Mouse (Mus musculus) frontal cortex, postnatal 10 days (tissue): ENCODE measurements around the gene Sash3.

Experiments used
- DNase-seq, 2 experiments: peaks; one replicate each; pipeline ENCODE4 v3.0.0; 2022; ENCODE audit warnings: low spot score in 2 of 2, mixed read lengths in 1 of 2

Gene Sash3

DNA sequence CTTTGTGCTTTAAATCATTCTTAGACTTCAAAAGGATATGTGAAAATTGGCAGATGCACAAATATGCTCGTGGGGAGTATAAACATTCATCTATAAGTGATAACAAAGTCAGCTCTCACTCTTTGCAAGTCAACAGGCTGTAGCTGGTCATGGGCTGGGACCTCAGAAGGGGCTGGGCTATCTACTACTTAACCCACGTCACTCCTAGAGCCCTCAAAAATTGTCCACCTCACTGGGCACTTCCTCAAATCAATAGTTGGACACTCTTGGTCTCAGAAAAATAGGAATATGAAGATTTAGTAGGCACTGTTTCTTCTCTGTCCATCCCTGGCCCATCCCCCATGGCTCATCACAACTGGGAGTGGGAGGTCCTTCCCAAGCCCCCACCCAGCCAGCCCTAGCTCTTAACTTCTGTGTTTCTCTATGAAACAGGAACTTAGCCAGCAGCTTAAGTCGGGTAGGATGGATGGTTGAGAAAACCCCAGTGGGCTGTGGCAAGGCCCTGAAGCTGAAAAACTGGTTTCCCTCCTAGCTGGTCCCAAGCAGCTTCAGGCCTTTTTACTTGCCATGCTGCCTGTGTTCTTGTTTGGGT is 5.9 kb upstream of the Sash3 start:
- no peak for DNase-seq

DNA sequence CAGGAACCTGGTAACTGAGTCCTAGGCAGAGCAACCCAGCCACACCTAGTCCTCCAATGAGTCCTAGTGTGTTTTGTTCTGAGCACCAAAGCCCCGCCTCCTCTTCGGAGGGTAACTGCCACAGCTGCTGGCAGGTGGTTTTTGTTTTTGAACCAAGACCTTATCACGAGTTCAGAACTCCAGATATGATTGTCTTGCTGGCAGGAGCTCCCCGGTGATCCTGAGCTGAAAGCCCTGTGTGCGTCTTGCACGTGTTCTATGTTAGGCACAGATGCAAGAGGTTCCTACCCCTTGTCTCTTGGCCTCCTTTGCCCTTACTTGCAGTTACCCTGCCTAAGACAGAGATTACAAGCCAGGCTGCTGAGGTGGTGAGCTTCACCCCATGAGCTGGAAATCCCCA is 4.8 kb upstream of the Sash3 start:
- DNase-seq: no peak

DNA sequence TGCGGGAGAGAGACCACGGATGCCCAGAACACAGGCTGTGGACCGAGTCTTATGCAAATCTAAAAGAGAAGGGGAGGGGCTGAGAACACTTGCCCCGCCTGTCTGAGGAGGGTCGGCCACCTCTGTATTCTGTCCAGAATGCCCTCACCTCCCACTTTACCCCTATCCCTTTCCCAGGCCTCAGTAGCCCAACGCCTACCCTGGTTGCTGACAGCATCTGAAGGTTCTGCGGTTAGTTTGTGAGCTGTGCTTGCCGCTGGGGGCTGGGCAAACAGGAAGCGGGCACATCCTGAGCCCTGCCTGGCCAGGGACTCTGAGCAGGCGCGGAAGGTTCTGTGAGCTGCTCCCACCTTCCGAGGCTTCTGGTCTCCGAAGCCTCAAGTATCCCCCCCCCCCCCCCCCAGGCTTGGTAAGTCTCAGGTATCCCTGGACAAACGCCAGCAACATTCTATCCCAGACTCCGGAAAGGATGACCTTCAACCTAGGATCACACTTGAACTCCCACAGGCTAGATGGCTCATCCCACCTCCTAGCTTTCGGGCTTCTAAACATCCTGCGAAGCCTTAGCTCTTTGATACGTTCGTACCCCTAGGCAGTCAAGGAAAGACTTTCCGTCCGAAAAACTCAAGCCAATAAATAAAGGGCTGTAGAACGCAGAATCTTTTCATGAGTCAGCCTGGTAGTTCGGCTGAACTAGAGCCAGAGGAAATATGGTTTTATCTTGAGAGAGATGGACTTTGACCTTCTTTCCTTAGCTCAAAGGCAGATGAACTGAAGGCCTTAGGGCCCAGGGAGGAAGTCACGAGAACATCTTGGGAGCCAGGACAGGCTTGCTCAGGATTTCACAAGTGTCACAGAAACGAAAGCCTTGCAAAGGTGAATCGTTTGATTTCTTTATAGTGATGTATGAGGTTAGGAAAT is 2.6 kb upstream of the Sash3 start:
- DNase-seq: no peak

DNA sequence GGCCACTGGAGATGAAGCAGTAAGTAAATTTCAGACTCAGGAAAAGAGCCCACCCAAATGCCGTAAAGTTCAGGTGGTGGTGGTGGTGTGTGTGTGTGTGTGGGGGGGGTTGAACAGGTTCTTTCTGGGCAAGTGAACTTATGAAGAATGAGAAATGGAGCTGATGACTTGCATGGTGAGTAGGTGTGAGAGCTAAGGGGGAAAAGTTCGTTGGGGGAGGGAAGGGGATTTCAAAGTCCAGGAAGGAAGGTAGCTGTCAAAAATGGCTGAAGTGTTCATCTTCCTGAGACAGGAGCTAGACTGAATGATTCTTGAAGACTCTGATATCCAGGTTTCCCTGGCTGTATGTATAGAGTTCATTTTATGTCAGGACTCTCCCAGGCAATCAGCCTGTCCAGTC is 990 bp downstream of the Sash3 start:
- no peak for DNase-seq

DNA sequence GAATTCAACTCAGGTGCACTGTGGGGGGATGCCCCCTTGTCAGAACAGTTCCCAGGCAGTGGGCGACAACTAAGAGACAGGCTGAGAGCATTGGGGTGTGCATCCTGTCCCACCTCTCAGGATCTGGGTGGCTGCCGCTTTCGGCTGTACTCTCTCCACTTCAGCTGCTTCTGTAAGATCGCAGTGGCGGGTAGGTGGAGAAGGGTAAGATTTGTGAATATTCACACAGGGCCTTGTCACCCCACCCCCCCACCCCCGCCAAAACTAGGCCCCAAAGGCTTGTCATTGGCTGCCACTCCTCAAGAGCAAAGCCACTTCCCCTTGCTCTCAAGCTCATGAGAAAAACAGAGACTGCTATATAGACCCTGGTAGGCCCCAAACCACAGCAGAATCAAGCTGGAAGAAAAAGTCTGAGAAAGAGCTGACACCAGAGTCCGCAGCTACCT is 1.5 kb downstream of the Sash3 start:
- no peak for DNase-seq

DNA sequence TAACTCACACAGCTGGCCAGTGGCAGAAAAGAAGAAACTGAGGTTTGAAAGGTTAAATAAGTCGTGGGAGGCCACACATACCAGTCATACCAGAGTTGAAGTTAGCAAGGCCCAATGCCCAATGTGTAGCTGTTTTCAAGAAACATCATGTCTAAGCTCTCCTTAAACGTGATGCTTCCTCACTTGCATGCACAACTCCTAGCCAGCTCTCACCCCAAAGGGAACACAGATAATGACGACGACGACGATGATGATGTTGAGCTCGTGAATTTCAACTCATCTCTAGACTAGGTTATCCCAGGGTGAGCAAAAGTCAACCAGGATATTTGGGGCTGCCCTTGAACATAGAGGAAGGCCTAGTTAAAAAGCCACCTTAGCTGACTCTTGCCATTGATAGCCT is 5.9 kb downstream of the Sash3 start:
- no peak for DNase-seq

DNA sequence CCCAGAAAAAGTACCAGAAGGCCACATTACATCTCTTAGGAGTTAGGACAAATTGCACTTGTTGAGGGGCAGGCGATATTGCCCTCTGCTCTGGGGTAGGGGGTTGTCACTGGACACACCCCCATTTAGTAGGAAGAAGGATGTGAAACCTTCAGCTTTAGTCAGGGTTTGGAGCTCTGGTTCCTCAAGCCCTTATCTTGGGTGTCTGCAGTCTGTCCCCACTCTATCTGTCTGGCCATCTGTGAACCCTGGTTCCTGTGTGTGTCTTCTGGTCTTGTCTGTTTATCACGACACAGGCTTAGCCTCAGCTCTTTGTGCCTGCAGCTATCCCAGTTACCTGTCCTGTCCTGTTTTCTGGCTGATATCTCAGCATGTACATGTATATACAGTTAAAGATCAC is 7.2 kb downstream of the Sash3 start:
- DNase-seq: no peak

DNA sequence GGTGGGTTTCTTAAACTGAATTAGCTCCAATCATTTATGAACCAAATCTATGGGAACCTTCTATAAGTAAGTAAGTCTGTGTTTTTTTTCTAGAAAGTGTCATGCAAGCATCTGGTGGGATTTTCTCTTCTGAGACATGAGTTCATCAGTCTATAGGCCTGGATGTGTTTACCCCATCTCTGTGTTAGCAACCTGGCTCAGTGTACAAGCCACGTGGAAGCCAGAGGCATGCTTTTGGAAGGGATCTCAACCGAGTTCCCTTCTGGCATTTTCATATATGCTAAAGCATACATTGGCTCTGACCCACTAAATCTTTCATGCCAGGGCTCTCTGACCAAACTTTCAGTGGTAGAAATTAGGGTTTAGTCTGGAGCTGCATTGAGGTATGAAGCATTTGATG is 7.7 kb downstream of the Sash3 start:
- DNase-seq: no peak

DNA sequence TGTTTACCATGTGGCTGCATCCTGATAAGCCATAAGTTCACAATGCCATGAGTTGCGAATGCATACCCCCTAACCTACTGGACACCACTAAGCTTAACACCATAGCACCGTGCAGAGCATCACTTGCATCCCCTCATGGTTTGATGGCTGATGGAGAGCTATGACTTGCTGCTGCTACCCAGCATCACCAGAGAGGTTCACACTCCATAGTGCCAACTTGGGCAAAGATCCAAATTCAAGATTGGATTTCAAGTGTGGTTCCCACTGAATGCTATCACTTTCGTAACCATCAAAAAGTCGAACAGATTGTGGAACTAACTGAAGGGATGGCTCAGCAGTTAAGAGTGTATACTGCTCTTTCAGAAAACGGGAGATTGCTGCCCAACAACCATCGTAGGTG is 9.3 kb downstream of the Sash3 start:
- no peak for DNase-seq

DNA sequence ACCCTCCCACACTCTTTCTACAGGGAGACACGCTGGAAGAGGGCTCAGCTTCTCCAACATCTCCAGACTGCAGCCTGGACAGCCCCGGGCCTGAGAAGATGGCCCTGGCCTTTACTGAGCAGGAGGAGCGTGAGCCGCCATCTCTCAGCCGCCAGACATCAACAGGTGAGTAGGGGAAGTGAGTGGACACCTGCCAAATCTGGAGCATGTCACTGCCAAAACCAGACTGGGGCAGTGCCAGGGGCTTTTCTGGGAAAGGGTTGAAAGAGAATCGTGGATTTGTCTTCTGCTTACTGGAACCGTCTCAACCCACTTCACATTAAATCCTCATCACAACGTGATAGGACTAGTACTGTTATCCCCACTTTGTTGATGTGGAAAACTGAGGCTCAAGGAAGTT is 11.2 kb downstream of the Sash3 start:
- no peak for DNase-seq

DNA sequence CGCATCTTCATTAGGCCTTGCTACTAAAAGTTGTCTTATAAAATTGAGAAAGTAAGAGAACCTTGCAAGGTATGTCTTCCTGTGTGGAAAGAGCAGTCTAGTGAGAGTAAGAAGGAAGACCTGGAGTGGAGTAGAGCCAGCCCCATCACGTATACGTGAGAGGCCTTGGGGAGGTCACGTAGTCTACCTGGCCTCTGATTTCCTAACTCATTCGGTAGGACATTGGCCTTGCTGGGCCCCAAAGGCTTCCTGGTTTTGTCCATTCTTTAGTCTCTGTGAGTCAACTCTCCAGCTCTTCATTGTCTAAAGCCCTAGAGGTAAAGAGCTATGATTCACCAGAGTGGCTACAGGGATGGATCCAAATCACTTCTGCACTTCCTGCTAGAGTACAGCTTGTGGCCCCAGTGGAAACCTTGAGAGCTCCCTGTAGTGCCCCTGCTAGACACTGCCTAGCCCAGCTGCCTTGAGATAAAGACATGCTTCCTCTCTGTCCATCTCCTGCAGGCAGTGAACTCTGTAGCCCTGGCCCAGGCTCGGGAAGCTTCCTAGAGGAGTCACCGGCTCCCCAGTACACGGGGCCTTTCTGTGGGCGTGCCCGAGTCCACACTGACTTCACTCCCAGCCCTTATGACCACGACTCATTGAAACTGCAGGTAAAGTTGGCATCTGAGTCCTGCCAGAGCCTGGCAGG is 12.1 kb downstream of the Sash3 start:
- no peak for DNase-seq

DNA sequence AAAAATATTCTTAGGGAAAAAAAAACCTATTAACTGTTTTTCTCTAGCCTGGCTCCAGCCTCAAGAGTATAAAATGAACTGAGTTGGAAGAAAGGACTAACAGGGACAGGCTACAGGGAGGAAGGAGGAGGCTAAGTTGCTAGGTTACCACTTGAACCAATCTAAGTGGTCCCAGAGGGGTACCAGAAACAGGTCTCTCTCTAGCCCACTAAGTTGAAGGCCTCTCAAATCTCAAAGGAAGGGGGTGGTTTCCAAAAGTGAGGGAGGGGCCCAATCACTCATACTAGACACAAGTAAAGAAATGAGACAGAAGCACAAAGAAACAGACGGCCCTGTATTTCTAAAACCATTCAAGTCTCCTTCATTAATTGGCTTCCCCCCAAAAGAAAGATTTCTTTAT is 23.7 kb downstream of the Sash3 start:
- DNase-seq: no peak

DNA sequence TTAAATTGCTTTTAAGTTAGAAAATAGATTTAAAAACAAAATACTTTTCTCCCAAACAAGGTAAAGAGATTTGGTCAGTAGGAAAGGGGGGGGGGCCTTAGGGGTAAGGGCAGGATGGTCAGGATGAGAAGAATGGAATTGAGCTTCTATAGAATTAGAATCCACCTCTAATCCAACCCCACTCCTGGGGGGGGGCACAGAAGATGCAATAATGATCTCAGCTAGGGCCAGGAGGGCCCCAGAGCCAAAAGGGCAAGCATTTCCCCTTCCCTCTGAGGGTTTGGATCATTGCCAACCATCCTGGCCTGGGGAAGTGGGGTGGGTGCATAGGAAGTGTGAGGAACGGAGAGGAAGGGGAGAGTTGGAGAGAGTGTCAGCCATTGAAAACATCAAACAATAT is 24.1 kb downstream of the Sash3 start:
- no peak for DNase-seq

DNA sequence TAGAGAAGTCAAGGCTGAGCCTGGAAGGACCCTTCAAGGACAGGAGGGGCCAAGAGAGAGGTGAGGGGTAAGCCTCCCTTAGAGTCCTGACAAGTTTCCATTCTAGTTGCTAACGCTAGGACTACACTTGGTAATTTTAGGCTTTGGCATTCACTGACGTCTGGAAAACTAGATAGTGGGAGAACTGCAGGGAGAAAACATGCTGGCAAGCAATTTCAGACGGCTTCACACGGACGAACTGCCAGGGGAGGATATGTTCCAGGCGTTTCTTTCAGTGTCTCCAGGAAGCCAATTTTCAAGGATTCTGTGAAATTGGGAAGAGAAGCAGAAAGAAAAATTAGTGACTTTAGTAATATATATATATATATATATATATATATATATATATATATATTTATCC is 35.6 kb downstream of the Sash3 start:
- DNase-seq: no peak

DNA sequence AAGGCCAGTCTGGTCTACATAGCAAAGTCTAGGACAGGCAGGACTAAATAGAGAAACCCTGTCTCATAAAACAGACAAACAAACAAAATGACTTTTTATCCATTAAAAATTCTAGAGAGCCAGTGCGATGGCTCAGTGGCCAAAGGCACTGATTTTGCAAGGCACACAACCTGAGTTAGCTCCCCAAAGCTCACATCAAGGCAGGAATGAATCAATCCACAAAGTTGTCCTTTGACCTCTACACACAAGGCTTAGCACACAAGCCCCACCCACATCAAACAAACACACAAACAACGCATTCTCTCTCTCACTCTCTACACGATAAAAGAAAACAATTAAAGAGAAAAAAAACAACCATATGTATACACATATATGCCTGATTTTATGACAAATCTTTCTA is 38.5 kb downstream of the Sash3 start:
- no peak for DNase-seq

DNA sequence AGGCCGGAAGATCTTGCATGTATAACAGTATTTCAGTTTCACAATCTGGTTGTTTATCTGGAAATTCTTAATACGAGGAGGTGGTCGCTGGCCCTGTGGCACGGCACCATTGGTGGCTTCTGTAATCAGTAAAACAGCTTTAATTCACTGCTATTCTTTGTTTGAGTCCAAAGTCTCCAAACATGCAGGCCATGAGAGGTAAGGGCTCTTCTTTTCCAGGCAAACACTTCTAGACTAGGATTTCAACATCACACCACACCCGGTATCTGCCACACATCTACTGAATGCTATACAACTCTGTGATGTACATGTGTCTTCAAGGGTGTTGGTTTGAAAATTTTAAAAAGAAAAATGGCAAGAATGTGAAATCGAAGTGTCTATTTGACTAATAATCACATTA is 45.0 kb downstream of the Sash3 start:
- DNase-seq: no peak

DNA sequence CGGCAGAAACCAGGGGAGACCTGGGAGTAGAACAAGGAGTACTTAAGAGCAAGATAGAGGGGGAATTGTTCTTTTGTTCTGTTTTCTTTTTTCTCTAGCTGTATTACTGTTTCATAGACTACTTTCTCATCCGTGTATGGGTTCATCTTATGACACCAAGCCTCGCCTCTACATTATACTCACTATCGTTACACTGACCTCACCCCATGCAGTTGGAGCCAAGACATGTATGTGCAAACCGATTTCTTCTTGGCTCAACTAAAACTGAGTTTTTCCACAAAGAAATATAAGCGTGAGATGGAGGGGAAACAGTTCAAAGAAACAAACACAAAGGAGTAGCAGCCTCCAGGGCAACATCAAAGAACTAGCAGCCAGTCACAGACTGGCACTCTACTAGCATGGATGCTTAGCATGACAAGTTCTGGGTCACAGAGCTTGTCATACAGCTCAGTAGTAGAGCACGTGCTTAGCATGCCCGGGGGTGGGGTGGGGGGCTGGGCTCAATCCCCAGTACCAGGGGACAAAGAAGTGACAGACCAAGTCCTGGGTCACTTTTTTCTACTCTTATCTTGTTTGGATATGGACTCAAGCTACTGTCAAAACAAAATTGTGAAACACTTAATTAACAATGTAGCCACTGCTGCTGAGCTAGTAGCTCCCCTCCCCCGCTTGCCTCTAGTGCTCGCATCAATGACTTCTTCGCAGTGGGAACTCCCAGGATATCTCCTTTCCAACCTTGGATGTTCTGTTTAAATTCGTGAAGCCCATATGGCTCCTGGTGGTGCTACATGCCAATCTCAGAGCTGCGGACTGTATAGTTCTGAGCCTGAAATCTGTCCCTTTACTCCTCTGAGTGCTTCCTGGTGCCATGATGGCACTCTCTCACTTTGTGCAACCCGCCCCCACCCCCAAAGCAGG is 47.3 kb downstream of the Sash3 start:
- DNase-seq: no peak

DNA sequence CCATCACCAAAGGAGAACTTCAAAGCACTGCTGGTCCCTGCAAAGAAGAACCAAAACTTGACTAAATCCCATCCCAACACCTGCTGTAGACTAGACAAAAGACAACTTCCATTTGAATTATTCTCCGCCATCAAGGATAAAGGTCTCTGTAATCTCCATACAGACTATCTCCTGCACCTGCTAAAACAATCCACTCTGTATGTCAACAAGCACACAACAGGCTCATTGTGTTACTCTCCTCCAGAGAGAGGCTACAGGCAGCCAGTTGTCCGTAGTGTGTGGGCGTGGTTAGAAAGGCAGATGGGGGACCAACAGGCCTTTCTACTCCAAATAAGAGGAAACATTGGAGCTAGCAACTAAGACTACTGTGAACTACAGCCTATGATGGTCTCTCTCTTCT is 51.6 kb downstream of the Sash3 start:
- DNase-seq: no peak

DNA sequence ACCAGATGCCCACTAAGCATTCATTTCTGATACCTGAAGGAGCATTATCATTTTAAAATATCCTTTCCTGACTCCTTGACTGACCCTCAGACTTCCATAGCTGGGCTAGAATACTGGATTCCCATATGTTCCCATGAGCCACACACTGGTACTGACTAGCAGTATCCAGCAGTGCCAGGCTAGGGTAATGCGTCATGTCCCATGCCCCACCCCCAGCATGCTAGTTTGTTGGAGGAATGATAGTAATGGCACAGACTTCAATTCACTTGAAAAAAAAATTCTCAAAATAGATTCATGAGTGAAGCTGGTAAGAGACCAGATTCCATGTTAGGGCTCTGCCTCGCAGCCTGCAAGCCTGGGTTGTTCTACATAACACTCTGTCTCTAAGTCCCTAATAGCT is 52.8 kb downstream of the Sash3 start:
- no peak for DNase-seq

DNA sequence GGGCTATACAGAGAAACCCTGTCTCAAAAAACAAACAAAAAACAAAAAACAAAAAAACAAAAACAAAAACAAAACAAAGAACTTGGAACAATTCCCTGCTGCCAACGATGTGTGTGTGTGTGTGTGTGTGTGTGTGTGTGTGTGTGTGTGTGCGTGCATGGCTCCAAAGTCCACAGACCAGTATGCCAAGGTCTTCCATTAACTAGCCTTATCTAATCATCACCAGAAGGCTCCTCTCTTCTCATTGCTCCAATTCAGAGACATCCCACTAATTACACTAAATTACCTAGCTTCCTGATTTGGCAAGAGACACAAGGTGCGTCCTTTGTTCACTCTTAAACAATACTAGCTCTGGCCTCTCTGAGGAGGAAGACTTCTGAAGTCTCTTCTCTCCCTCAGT is 54.5 kb downstream of the Sash3 start:
- no peak for DNase-seq

DNA sequence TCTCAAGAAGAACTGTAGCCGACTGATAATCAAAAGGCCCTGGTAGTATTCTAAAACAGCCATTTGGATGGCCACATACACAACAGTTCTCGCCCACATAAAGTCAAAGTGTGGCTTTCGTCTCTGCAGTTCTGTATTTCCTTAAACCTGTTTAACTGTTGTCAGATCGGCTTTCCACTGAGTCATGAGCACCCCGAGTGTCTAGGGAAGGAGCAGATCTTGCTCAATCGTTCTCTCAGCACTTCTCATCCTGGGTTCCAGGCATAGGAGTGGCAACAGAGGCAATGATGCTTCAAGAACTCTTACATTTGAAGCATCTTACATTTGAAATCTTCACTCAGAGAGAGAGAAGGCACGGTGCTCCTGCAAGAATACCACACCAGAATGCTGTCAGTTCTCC is 55.7 kb downstream of the Sash3 start:
- DNase-seq: no peak

DNA sequence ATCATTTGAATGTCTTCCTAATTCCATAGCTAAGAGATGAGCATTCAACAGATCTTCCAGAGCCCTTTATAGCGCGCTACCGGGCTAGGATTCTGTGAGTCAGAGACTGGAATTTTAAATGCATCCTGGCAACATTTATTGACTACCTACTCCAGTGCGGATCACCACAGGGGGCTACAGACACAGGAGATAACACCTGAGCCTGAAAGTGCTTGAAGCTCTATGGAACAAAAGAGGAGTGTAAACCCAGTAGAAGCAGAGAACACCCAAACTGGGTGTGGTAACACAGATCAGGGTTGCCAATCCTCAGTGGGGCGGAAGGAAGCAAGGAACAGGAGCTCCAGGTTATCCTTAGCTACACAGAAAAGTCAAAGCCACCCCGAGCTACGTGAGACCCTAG is 56.2 kb downstream of the Sash3 start:
- DNase-seq: no peak
